Comparison of ENCODE assay signal across 17 mouse cellular contexts in the genomic region with DNA sequence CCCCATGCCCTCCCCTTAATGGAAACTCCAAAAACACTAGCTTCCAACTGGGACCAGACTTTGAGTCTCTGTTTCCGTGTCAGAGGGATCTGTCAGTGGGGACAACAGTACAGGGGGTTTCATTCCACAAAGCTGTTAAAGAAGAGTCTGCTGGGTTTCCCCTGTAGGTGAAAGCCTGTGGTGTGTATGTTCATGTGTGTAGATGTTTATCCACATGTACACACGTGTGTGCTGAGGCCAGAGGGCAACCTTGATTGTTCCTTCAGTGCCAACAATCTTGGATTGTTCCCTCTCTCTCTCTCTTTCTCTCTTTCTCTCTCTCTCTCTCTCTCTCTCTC.
A peak's percentile ranks its signal among the peaks of the same experiment; 100 is the strongest.
DNase-seq lines count a peak whose midpoint lies in the region; ATAC-seq and TF ChIP-seq lines count a peak whose summit lies in the region.
"Had no signal": no experiment of that assay in that cellular context is flagged by ENCODE, and none has a peak within 500 bp of the region (broad histone marks: within the 10 kb centered on the region; RNA-seq: fewer than 3 reads in every experiment).

No protein-coding gene starts in this region.

- 15% methylated on average over 2 of the region's 2 CpGs for WGBS in liver, adult 2 months
- WGBS in liver, embryonic 11.5 days, result 59% methylated on average over 2 of the region's 2 CpGs
- WGBS in stomach, embryonic 14.5 days, result 51% methylated on average over 2 of the region's 2 CpGs

- no peaks in the 10 kb centered on the region for H3K79me2 ChIP-seq in liver, adult 2 months (ENCODE audit: control insufficient read depth, insufficient read depth, low read length)

- no peaks in the 10 kb centered on the region for H3K9me3 ChIP-seq in liver, embryonic 11.5 days (ENCODE audit: control insufficient read depth, low read length)
- H3K9me3 ChIP-seq in stomach, embryonic 14.5 days (ENCODE audit: control insufficient read depth, low read depth, low read length), result no peaks in the 10 kb centered on the region
- H3K9me3 ChIP-seq: forebrain, embryonic 12.5 days; heart, embryonic 12.5 days; neural tube, embryonic 13.5 days had no signal

- no peak for TF ChIP-seq CTCF in liver, adult 2 months (IDR thresholded peaks at IDR 0.05; ENCODE audit: low read depth, low read length)

- H3K4me1 ChIP-seq in liver, adult 2 months (ENCODE audit: control insufficient read depth, insufficient read depth, low read length), result peaks cover 7% of the 10 kb centered on the region; the same call in 1 of the 2 replicates
- peaks cover 5% of the 10 kb centered on the region; the same call in 1 of the 2 replicates for H3K4me1 ChIP-seq in brown adipose tissue, adult 24 weeks (ENCODE audit: control insufficient read depth, insufficient read depth, insufficient read length, low read length)
- peaks cover 10% of the 10 kb centered on the region; the same call in 1 of the 2 replicates for H3K4me1 ChIP-seq in liver, embryonic 11.5 days (replicated peaks; ENCODE audit: control insufficient read depth, insufficient read depth, low read length)
- H3K4me1 ChIP-seq in stomach, embryonic 14.5 days (ENCODE audit: control insufficient read depth, insufficient read depth, low read length), result peaks cover 12% of the 10 kb centered on the region

- peak; percentile 63; the same call in 1 of the 2 replicates for ATAC-seq in liver, embryonic 11.5 days (replicated peaks; ENCODE audit: low FRiP score)
- no peak for ATAC-seq in stomach, embryonic 14.5 days (ENCODE audit: insufficient number of reproducible peaks, insufficient read depth, low FRiP score, low read depth)

- no peak overlapping the region for H3K9ac ChIP-seq in liver, adult 2 months (ENCODE audit: low read depth, low read length)
- no peak overlapping the region for H3K9ac ChIP-seq in liver, embryonic 11.5 days (ENCODE audit: low read depth, low read length)
- H3K9ac ChIP-seq in stomach, embryonic 14.5 days (replicated peaks; ENCODE audit: low read depth, low read length), result no peak overlapping the region
- H3K9ac ChIP-seq: forebrain, embryonic 12.5 days; heart, embryonic 12.5 days; lung, embryonic 14.5 days; neural tube, embryonic 13.5 days had no signal

- no peak overlapping the region for H3K4me2 ChIP-seq in liver, embryonic 11.5 days
- no peak overlapping the region for H3K4me2 ChIP-seq in stomach, embryonic 14.5 days (replicated peaks; ENCODE audit: low read depth, low read length)
- H3K4me2 ChIP-seq: forebrain, embryonic 12.5 days; heart, embryonic 12.5 days; lung, embryonic 14.5 days; midbrain, embryonic 11.5 days; neural tube, embryonic 13.5 days had no signal

- no peak overlapping the region for H3K27ac ChIP-seq in liver, adult 2 months (replicated peaks; ENCODE audit: insufficient read depth, low read depth, low read length)
- H3K27ac ChIP-seq in brown adipose tissue, adult 24 weeks (replicated peaks; ENCODE audit: low read depth, low read length), result peak overlapping the region; percentile 49; the same call in 1 of the 2 replicates
- H3K27ac ChIP-seq in liver, embryonic 11.5 days (ENCODE audit: low read depth, low read length), result no peak overlapping the region
- peak overlapping the region; percentile 15; the same call in 1 of the 2 replicates for H3K27ac ChIP-seq in stomach, embryonic 14.5 days (ENCODE audit: low read length)
- H3K27ac ChIP-seq: left cerebral cortex, adult 2 months; neural tube, embryonic 13.5 days had no signal

- DNase-seq in liver, adult 2 months (ENCODE audit: extremely low read depth, low read depth, low spot score), result peak; percentile 27
- DNase-seq in liver, result no peak
- no peak for DNase-seq in liver, embryonic 11.5 days (ENCODE audit: low spot score)
- no peak for DNase-seq in thymus, postnatal 14 days
- DNase-seq in yolk sac, embryonic 10.5 days (ENCODE audit: low spot score), result no peak
- DNase-seq: cerebellum, adult 11 months; cerebellum, postnatal 25 days; gastrocnemius, postnatal 36 days; kidney, adult 8-10 months had no signal

- no peak for TF ChIP-seq POLR2A in liver, adult 2 months (IDR thresholded peaks at IDR 0.05; ENCODE audit: extremely low read depth, insufficient read depth, low read length)

- no peaks in the 10 kb centered on the region for H3K36me3 ChIP-seq in liver, adult 2 months (ENCODE audit: control insufficient read depth, insufficient read depth, low read length)
- H3K36me3 ChIP-seq in liver, embryonic 11.5 days (ENCODE audit: control insufficient read depth, insufficient read depth, low read length), result no peaks in the 10 kb centered on the region
- no peaks in the 10 kb centered on the region for H3K36me3 ChIP-seq in stomach, embryonic 14.5 days (ENCODE audit: control insufficient read depth, insufficient read depth, low read length)
- H3K36me3 ChIP-seq: forebrain, embryonic 12.5 days; heart, embryonic 12.5 days; neural tube, embryonic 13.5 days had no signal

- no peak overlapping the region for H3K4me3 ChIP-seq in liver, adult 2 months (ENCODE audit: insufficient read depth, low read depth, low read length)
- no peak overlapping the region for H3K4me3 ChIP-seq in brown adipose tissue, adult 24 weeks (ENCODE audit: insufficient read depth, low read depth, low read length)
- H3K4me3 ChIP-seq in liver, embryonic 11.5 days (ENCODE audit: low read depth, low read length), result no peak overlapping the region
- no peak overlapping the region for H3K4me3 ChIP-seq in stomach, embryonic 14.5 days (ENCODE audit: low read depth, low read length)
- H3K4me3 ChIP-seq: forebrain, embryonic 12.5 days; heart, embryonic 12.5 days; left cerebral cortex, adult 2 months; neural tube, embryonic 13.5 days had no signal

- H3K27me3 ChIP-seq in liver, adult 2 months (ENCODE audit: control insufficient read depth, insufficient read depth, low read length), result no peaks in the 10 kb centered on the region
- no peaks in the 10 kb centered on the region; the same call in 1 of the 2 replicates for H3K27me3 ChIP-seq in liver, embryonic 11.5 days (replicated peaks; ENCODE audit: control insufficient read depth, insufficient read depth, low read length)
- H3K27me3 ChIP-seq in stomach, embryonic 14.5 days (ENCODE audit: control insufficient read depth, insufficient read depth, low read length), result no peaks in the 10 kb centered on the region
- H3K27me3 ChIP-seq: forebrain, embryonic 12.5 days; heart, embryonic 12.5 days; neural tube, embryonic 13.5 days had no signal

Comparison
In these comparisons a context has a peak if more than half of its experiments do, and no peak if none do; other contexts are left out.
1. H3K27ac ChIP-seq: peak in brown adipose tissue, adult 24 weeks (single experiment) and stomach, embryonic 14.5 days (single experiment); none in liver, adult 2 months (single experiment) and liver, embryonic 11.5 days (single experiment).